Mouse (Mus musculus) liver, embryonic 13.5 days (tissue): Measurements from ENCODE around the gene Col15a1. TPM values are rescaled to one million over a fixed set of nuclear protein-coding genes. Genes with fewer than 3 reads are reported as not detected.
A peak's percentile ranks its signal among the peaks of the same experiment; 100 is the strongest.

Experiments used
- ATAC-seq: fragments of 200-750 bp; cut with Nextera tagmentation; 2 replicates; pipeline ENCODE4 v1.8.0; 2017; ENCODE audit warnings: low read depth, mild to moderate bottlenecking, moderate number of reproducible peaks, moderate library complexity
- DNase-seq: peaks from one replicate; pipeline ENCODE4 v3.0.0; 2022
- H3K27ac ChIP-seq: fragments of 300-500 bp; sonication (generic); 2 replicates; pipeline ENCODE4 v1.5.1; 2015; ENCODE audit warnings: moderate library complexity, mild to moderate bottlenecking, inconsistent platforms
- H3K27me3 ChIP-seq: fragments of 300-500 bp; sonication (generic); 2 replicates; pipeline ENCODE4 v1.6.1; 2015; ENCODE audit warnings: mild to moderate bottlenecking, inconsistent platforms
- H3K36me3 ChIP-seq: fragments of 300-500 bp; sonication (generic); 2 replicates; pipeline ENCODE4 v1.6.1; 2015; ENCODE audit warnings: mild to moderate bottlenecking, inconsistent platforms
- H3K4me1 ChIP-seq: fragments of 300-500 bp; sonication (generic); replicated peaks from 2 replicates; pipeline ENCODE4 v1.6.1; 2015; ENCODE audit warnings: inconsistent platforms
- H3K4me2 ChIP-seq: fragments of 300-500 bp; sonication (generic); 2 replicates; pipeline ENCODE4 v1.6.1; 2015; ENCODE audit warnings: inconsistent platforms, mild to moderate bottlenecking, moderate library complexity
- H3K4me3 ChIP-seq: fragments of 300-500 bp; sonication (generic); replicated peaks from 2 replicates; pipeline ENCODE4 v1.5.1; 2015; ENCODE audit warnings: mild to moderate bottlenecking, inconsistent platforms
- H3K9ac ChIP-seq: fragments of 300-500 bp; sonication (generic); 2 replicates; pipeline ENCODE4 v1.6.1; 2015; ENCODE audit warnings: mild to moderate bottlenecking, inconsistent platforms
- H3K9me3 ChIP-seq: fragments of 300-500 bp; sonication (generic); replicated peaks from 2 replicates; pipeline ENCODE4 v1.6.1; 2016; ENCODE audit warnings: inconsistent platforms
- WGBS: fragments of 180-500 bp; shearing (Covaris S2); methylation state at CpG from one replicate; pipeline ENCODE4 v1.1.7; 2015; ENCODE audit not compliant: insufficient replicate concordance; 5-methylcytosine and 5-hydroxymethylcytosine counted together
- polyA plus RNA-seq: library from polyadenylated mRNA; unstranded; fragments of >200 nt; fragmentation: Nextera tagmentation; extraction: Ambion mirVana; gene quantifications from 2 replicates; pipeline ENCODE4 v1.2.1, GENCODE M21; 2015

The Col15a1 gene
- polyA plus RNA-seq, 1 experiment from 2014 or later, result 0.36 TPM

DNA sequence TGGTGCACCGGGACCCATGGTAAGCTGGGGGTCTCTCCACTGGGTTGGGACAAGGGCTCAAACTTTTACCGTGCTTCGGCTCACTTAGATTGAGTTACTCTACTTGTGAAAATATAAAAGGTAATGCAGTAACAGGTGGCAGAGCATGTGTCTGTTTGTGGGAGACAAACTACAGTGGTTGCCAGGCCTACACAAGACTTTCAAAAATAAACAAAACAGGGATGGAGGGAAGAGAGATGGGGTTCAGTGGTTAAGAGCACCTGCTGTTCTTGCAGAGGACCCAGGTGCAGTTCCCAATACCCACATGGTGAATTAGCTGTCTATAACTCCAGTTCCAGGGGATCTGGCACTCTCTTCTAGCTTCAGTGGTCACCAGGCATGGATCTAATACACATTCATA is 81.6 kb downstream of the Col15a1 start:
- H3K4me2 ChIP-seq, result no peak overlapping the region
- no peaks in the 10 kb centered on the region for H3K27me3 ChIP-seq
- H3K36me3 ChIP-seq, result no peaks in the 10 kb centered on the region
- no peaks in the 10 kb centered on the region for H3K9me3 ChIP-seq
- no peak overlapping the region for H3K4me3 ChIP-seq
- DNase-seq (no peak), ATAC-seq (no peak)
- H3K27ac ChIP-seq, result no peak overlapping the region
- WGBS, result 83% methylated on average over 3 of the region's 3 CpGs
- H3K9ac ChIP-seq, result no peak overlapping the region
- H3K4me1 ChIP-seq, result peaks cover 50% of the 10 kb centered on the region

DNA sequence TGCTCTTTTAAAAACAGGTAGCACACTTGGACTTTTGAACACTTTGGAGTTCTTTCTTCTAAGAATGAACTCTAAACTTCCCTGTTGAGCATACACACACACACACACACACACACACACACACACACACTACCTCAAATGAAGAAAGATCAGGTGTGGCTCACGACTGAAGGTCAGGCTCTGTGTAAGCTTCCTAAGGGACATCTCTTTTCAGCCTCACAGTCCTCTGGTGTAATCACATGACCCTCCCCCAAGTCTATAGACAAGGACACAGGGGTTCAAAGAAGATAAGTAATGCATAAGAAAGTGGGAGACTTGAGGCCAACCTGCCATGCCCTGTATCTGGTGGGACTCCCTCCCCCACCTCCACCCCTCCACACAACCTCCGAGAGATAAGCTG is 82.5 kb downstream of the Col15a1 start:
- Histone ChIP-seq H3K4me1 (peaks cover 51% of the 10 kb centered on the region), H3K27me3 (no peaks in the 10 kb centered on the region), H3K9ac (no peak overlapping the region), H3K4me2 (no peak overlapping the region), H3K36me3 (no peaks in the 10 kb centered on the region), H3K27ac (no peak overlapping the region), H3K9me3 (no peaks in the 10 kb centered on the region), H3K4me3 (no peak overlapping the region)
- no peak for ATAC-seq
- WGBS, result 33% methylated on average over 2 of the region's 2 CpGs
- DNase-seq, result no peak

DNA sequence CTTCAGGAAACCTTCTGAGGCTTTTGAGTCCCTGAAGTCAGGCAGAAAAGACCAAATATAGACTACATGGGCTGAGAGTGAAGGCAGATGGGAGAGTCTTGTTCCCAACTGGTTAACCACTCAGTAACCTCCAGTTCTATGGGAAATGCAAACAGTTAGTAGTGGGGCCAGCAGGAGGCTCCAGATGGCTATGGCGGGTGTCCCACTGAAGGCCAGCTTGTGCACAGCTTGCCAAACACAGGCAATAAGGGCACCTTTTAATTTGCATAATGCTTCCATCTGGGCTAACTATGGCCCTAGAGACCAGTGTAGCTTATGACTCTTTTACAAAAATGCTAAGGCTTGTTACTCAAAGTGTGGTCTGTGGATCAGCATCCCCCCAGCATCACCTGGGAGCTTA is 83.1 kb downstream of the Col15a1 start:
- WGBS, result 75% methylated on average over 1 of the region's 1 CpGs
- H3K27me3 ChIP-seq, result no peaks in the 10 kb centered on the region
- no peak for DNase-seq
- ATAC-seq, result no peak
- H3K4me1 ChIP-seq, result peaks cover 53% of the 10 kb centered on the region
- H3K9me3 ChIP-seq, result no peaks in the 10 kb centered on the region
- H3K4me3 ChIP-seq, result no peak overlapping the region
- no peak overlapping the region; the same call in 1 of the 2 replicates for H3K27ac ChIP-seq
- H3K4me2 ChIP-seq, result no peak overlapping the region
- H3K9ac ChIP-seq, result no peak overlapping the region
- no peaks in the 10 kb centered on the region for H3K36me3 ChIP-seq

DNA sequence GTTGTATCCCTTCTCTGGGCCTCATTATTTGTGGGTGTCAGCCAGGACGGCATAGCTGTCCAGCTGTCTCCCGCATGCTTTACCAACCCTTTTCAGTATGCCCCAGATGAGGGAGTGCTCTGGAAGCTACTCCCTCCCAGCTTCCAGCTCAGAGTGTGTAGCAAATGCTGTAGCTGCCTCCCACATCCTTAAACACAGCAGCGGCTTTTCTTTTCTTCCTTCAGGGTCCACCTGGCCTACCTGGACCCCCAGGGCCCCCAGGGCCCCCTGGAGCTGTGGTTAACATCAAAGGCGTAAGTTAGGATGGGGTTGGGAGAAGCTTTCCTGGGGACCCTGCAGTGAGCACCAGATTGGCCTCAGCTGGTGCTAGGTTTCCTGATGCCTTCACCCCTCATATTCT is 85.0 kb downstream of the Col15a1 start:
- H3K27me3 ChIP-seq, result no peaks in the 10 kb centered on the region
- H3K4me2 ChIP-seq, result no peak overlapping the region
- no peaks in the 10 kb centered on the region for H3K36me3 ChIP-seq
- ATAC-seq (no peak), DNase-seq (no peak)
- H3K4me3 ChIP-seq, result no peak overlapping the region
- 61% methylated on average over 4 of the region's 4 CpGs for WGBS
- H3K4me1 ChIP-seq, result peaks cover 55% of the 10 kb centered on the region
- no peaks in the 10 kb centered on the region for H3K9me3 ChIP-seq
- no peak overlapping the region for H3K9ac ChIP-seq
- H3K27ac ChIP-seq, result peak overlapping the region; percentile 91

DNA sequence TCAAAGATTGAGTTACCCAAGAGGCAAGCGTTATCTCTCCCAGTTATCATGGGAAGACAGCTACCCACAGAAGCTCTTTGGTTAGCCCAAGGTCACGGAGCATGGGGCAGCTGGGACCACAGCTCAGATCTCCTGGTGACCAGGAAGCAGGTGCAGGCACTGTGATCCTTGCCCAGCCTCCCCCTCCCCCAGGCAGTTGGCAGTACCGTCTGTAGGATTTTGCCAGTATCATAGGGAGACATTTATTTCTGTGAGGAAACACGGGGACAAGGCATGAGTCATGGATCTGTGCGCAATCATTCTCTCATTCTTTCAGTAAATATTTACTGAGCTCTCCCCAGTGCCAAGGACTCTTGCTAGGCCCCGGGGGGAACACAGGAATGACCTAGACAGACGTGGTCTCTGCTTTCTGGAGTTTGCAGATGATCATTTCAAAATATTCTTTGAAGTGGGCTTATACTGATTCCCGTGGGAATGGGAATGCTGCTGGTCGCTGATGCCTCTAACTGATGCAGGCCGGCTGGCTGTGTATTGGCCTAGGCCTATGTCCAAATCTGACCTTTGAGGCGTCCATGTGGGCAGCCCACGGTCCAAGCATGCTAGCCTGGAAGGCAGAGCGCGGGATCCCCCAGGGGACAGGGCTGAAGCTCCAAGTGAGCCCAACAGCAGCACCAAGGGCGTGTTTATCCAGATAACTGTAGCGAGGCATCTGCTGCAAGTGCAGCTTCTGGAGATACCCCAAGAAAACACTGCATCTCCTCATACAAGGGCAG is 86.0 kb downstream of the Col15a1 start:
- H3K4me1 ChIP-seq, result peaks cover 59% of the 10 kb centered on the region
- peak overlapping the region; percentile 91 for H3K27ac ChIP-seq
- H3K27me3 ChIP-seq, result no peaks in the 10 kb centered on the region
- H3K9me3 ChIP-seq, result peaks cover 5% of the 10 kb centered on the region; the same call in 1 of the 2 replicates
- peak overlapping the region; percentile 66 for H3K9ac ChIP-seq
- WGBS, result 20% methylated on average over 16 of the region's 16 CpGs
- H3K4me2 ChIP-seq, result peak overlapping the region; percentile 57
- ATAC-seq (peak; percentile 92), DNase-seq (peak; percentile 67)
- peak overlapping the region; percentile 22 for H3K4me3 ChIP-seq
- H3K36me3 ChIP-seq, result no peaks in the 10 kb centered on the region

DNA sequence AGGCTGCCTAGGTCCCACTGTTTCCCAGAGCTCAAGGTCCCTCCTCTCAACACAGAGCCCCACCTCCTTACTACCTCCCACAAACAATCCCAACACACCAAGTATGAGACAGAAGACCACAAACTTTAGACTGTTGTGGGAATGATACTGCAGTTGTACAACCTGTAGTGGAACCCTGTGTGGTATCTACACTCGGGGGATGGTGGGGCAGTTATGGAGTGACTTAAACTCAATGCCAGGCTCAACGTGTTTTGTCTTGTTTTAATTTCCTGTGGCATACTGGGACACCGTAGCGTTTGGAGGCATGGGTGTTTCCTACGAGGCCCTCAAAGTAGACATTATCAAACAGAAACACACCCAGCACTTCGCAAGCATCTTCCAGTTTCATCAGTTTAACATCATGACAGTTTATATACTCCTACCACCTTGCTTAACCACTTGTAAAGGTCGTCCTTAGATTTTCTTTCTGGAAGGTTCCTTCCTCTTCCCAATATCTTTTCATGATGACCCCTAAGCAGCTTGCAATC is 86.6 kb downstream of the Col15a1 start:
- ATAC-seq (peak; percentile 81), DNase-seq (peak; percentile 42)
- peaks cover 59% of the 10 kb centered on the region for H3K4me1 ChIP-seq
- H3K4me2 ChIP-seq, result peak overlapping the region; percentile 57
- WGBS, result 18% methylated on average over 7 of the region's 7 CpGs
- peak overlapping the region; percentile 91 for H3K27ac ChIP-seq
- no peaks in the 10 kb centered on the region for H3K27me3 ChIP-seq
- H3K9ac ChIP-seq, result peak overlapping the region; percentile 66
- H3K36me3 ChIP-seq, result no peaks in the 10 kb centered on the region
- peak overlapping the region; percentile 22 for H3K4me3 ChIP-seq
- peaks cover 11% of the 10 kb centered on the region; the same call in 1 of the 2 replicates for H3K9me3 ChIP-seq

DNA sequence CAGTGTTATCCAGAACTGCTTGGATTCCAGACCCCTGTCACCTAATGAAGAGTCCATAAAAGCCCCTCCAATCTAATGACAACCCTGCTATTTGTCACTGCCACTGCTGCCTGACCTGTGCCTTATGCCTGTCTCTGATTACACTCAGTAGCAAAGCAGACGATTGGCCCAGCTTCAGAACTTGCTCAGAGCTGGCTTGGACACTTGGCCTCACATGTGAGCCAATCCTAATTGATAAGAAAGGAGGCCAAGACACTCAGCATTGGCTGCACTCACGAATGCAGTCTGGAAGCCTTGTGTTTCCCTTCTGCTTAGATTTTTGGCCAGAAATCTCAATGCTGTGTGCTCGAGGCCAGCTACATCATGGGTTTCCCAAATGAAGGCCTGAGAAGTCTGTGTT is 87.6 kb downstream of the Col15a1 start:
- H3K4me3 ChIP-seq, result no peak overlapping the region; the same call in 1 of the 2 replicates
- no peak for DNase-seq

DNA sequence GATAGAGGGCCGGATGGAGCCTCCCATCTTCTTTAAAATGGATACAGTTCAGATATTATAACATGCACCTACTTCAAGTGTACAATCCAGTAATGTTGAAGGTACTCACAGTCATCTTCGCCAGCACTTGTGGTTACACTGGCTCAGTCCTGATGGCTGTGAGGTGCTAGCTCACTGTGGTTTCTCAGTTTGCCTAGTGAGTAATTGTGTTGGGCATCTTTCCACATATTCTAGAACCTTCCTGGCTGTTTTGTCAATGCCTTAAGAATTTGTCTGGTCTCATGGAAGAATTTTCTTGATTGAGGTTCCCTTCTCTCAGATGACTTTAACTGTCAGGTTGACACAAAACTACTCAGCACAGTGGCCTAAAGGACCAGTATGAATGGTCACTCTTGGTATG is 92.7 kb downstream of the Col15a1 start:
- Histone ChIP-seq H3K4me1 (peaks cover 30% of the 10 kb centered on the region), H3K9ac (no peak overlapping the region), H3K27me3 (no peaks in the 10 kb centered on the region), H3K27ac (no peak overlapping the region), H3K36me3 (no peaks in the 10 kb centered on the region), H3K9me3 (peaks cover 12% of the 10 kb centered on the region; the same call in 1 of the 2 replicates), H3K4me2 (no peak overlapping the region), H3K4me3 (no peak overlapping the region)
- ATAC-seq (no peak), DNase-seq (no peak)
- WGBS, result 53% methylated on average over 2 of the region's 2 CpGs

More for the DNA sequence above, 87.6 kb downstream of the Col15a1 start:
- no peaks in the 10 kb centered on the region for H3K36me3 ChIP-seq
- ATAC-seq, result peak; percentile 57
- H3K9ac ChIP-seq, result peak overlapping the region; percentile 36; the same call in 1 of the 2 replicates
- peak overlapping the region; percentile 57 for H3K4me2 ChIP-seq
- H3K27ac ChIP-seq, result peak overlapping the region; percentile 91
- peaks cover 55% of the 10 kb centered on the region for H3K4me1 ChIP-seq
- peaks cover 12% of the 10 kb centered on the region; the same call in 1 of the 2 replicates for H3K9me3 ChIP-seq
- H3K27me3 ChIP-seq, result no peaks in the 10 kb centered on the region
- 34% methylated on average over 3 of the region's 3 CpGs for WGBS

DNA sequence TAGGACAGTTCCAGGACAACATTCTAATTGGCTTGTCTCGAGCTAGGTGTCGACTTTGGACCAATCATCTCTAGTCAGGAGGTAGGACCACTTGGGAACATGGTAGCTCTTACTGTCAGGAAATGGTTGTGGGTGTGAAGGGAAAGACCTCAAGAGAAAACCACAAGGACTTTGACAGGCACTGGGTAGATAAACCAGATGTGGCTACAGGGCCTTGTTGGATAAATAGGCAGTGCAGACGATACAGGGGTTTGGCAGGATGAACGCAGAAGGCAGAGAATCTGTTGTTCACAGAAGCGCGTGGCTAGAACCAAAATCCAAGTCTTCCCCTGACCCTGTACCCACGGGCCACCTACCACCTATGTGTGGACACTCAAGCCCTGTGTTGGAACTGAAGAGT is 94.6 kb downstream of the Col15a1 start:
- H3K4me1 ChIP-seq, result peaks cover 22% of the 10 kb centered on the region
- H3K36me3 ChIP-seq, result no peaks in the 10 kb centered on the region
- H3K27me3 ChIP-seq, result no peaks in the 10 kb centered on the region
- H3K9ac ChIP-seq, result no peak overlapping the region
- H3K27ac ChIP-seq, result no peak overlapping the region
- no peak overlapping the region for H3K4me2 ChIP-seq
- DNase-seq (no peak), ATAC-seq (peak; percentile 35; the same call in 1 of the 2 replicates)
- H3K9me3 ChIP-seq, result peaks cover 12% of the 10 kb centered on the region; the same call in 1 of the 2 replicates
- 20% methylated on average over 7 of the region's 7 CpGs for WGBS
- no peak overlapping the region for H3K4me3 ChIP-seq

DNA sequence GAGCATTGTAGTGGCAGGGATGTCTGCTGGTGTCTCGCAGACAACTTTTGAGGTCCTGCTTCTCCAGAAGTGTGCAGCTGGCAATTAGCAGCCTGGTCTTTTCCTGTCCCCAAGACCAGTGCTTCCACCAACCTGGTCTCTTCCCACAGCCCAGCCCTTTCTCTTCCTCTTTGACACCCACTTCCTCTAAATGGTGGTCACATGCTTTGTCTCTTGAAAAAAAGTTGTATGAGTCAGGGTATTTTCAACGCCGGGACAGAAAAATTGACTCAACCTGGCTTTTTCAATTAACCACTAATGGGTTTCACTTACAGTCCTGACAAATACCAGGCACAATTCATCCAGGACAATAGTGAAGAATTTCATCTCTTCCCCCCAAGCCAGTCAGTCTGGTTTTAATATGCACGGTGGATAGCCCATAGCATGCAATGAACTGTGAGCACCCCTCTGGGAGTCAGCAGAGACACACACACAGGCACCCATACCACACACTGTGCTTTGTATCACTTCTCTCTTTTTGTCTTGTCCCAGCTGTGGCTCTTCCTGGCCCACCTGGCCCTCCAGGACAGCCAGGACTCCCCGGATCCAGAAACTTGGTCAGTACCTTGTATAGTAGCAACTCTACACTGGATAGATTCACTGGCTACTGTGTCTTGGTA is 95.5 kb downstream of the Col15a1 start:
- no peak for ATAC-seq
- Histone ChIP-seq H3K4me2 (no peak overlapping the region), H3K27me3 (no peaks in the 10 kb centered on the region), H3K4me3 (no peak overlapping the region), H3K9me3 (peaks cover 12% of the 10 kb centered on the region; the same call in 1 of the 2 replicates), H3K27ac (no peak overlapping the region), H3K36me3 (no peaks in the 10 kb centered on the region), H3K9ac (no peak overlapping the region), H3K4me1 (peaks cover 18% of the 10 kb centered on the region)
- WGBS, result 21% methylated on average over 5 of the region's 5 CpGs
- no peak for DNase-seq

DNA sequence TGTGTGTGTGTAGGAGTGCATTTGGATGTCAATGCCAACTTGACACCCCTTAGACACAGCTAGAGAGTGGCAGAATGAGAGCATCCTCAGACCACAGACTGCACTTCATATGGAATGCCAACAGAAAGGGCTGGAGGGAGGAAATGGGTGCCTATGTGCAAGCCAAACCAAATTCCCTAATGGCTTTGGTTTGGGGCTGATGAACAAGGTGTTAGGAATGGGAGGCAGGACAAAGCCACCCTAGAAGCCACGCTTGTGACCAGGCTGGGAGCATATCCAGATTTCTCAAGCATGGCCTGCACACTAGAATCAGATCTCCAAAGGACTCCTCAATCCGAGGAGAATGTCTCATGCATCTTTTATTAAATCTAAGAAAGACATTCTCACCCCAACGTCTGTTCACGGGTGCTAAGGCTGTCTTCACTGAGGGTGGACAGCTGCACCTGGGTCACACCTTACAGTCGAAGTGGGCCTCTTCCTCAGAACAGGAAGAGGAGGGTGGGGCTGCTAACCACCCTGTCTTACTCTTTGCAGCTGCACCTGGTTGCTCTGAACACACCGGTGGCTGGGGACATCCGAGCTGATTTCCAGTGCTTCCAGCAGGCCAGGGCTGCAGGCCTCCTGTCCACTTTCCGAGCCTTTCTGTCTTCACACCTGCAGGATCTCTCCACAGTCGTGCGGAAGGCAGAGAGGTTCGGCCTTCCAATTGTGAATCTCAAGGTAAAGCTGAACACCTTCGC is 102.1 kb downstream of the Col15a1 start:
- no peak overlapping the region for H3K9ac ChIP-seq
- H3K9me3 ChIP-seq, result no peaks in the 10 kb centered on the region
- DNase-seq, result no peak
- H3K4me2 ChIP-seq, result no peak overlapping the region
- 56% methylated on average over 12 of the region's 12 CpGs for WGBS
- H3K27me3 ChIP-seq, result no peaks in the 10 kb centered on the region
- H3K27ac ChIP-seq, result no peak overlapping the region
- ATAC-seq, result no peak
- no peak overlapping the region for H3K4me3 ChIP-seq
- no peaks in the 10 kb centered on the region for H3K36me3 ChIP-seq
- H3K4me1 ChIP-seq, result peaks cover 14% of the 10 kb centered on the region
